Mouse (Mus musculus) cerebellum, adult (tissue): Measurements from ENCODE around the gene Fgfr2.

Experiments used
- ATAC-seq: cut with Nextera tagmentation; 2 replicates; pipeline ENCODE4 v1.9.2; 2017; ENCODE audit warnings: mild to moderate bottlenecking, moderate library complexity, mixed read lengths; ENCODE audit not compliant: insufficient number of reproducible peaks, low FRiP score, low TSS enrichment

Gene Fgfr2

GRCm38 (mm10) chr7:132712044-132712708 lies 411.0 kb downstream of the Fgfr2 start:
- no peak for ATAC-seq

GRCm38 (mm10) chr7:132711579-132711978 lies 411.6 kb downstream of the Fgfr2 start:
- no peak for ATAC-seq

GRCm38 (mm10) chr7:132705130-132705529 lies 418.0 kb downstream of the Fgfr2 start:
- no peak for ATAC-seq

GRCm38 (mm10) chr7:132704310-132704875 lies 418.8 kb downstream of the Fgfr2 start:
- no peak; the same call in 1 of the 2 replicates for ATAC-seq

- no peak for ATAC-seq
These were observed 419.4 kb downstream of the Fgfr2 start for GRCm38 (mm10) chr7:132703515-132704309.

GRCm38 (mm10) chr7:132702492-132703070 lies 420.6 kb downstream of the Fgfr2 start:
- ATAC-seq = no peak

GRCm38 (mm10) chr7:132702024-132702423 lies 421.1 kb downstream of the Fgfr2 start:
- no peak for ATAC-seq

GRCm38 (mm10) chr7:132701412-132701811 lies 421.7 kb downstream of the Fgfr2 start:
- ATAC-seq = no peak

GRCm38 (mm10) chr7:132700107-132700506 lies 423.0 kb downstream of the Fgfr2 start:
- no peak for ATAC-seq

- no peak for ATAC-seq
These were observed 423.5 kb downstream of the Fgfr2 start for GRCm38 (mm10) chr7:132699639-132700038.

GRCm38 (mm10) chr7:132699165-132699564 lies 424.0 kb downstream of the Fgfr2 start:
- ATAC-seq = no peak

- no peak for ATAC-seq
These were observed 424.4 kb downstream of the Fgfr2 start for GRCm38 (mm10) chr7:132698737-132699136.

- no peak for ATAC-seq
These were observed 425.8 kb downstream of the Fgfr2 start for GRCm38 (mm10) chr7:132697258-132697796.

GRCm38 (mm10) chr7:132693561-132693960 lies 429.6 kb downstream of the Fgfr2 start:
- no peak for ATAC-seq

- no peak for ATAC-seq
These were observed 430.4 kb downstream of the Fgfr2 start for GRCm38 (mm10) chr7:132692719-132693118.

GRCm38 (mm10) chr7:132690716-132691472 lies 432.3 kb downstream of the Fgfr2 start:
- no peak for ATAC-seq

GRCm38 (mm10) chr7:132689722-132690121 lies 433.4 kb downstream of the Fgfr2 start:
- ATAC-seq = no peak

GRCm38 (mm10) chr7:132688721-132689120 lies 434.4 kb downstream of the Fgfr2 start:
- no peak for ATAC-seq

- no peak for ATAC-seq
These were observed 435.3 kb downstream of the Fgfr2 start for GRCm38 (mm10) chr7:132687897-132688296.

GRCm38 (mm10) chr7:132686515-132686914 lies 436.6 kb downstream of the Fgfr2 start:
- ATAC-seq = no peak
